Mouse (Mus musculus) liver, embryonic 14.5 days (tissue): ENCODE measurements around the gene Slc43a1. TPM values are rescaled to one million over a fixed set of nuclear protein-coding genes. Genes with fewer than 3 reads are reported as not detected.

ENCODE experiments used
- ATAC-seq: fragments of 200-750 bp; cut with Nextera tagmentation; 2 replicates; pipeline ENCODE4 v1.8.0; 2017; ENCODE audit warnings: moderate number of reproducible peaks, mild to moderate bottlenecking, moderate library complexity; ENCODE audit not compliant: insufficient read depth
- DNase-seq, 3 experiments: peaks; one replicate each; pipeline ENCODE4 v3.0.0-alpha.2; 2012 to 2013; ENCODE audit warnings: low read depth in 3 of 3, low spot score in 3 of 3
- H3K27ac ChIP-seq: fragments of 300-500 bp; sonication (generic); 2 replicates; pipeline ENCODE4 v1.5.1; 2014; ENCODE audit warnings: moderate library complexity, mild to moderate bottlenecking, control low read depth, inconsistent platforms
- H3K27me3 ChIP-seq: fragments of 300-500 bp; sonication (generic); 2 replicates; pipeline ENCODE4 v1.6.1; 2014; ENCODE audit warnings: mild to moderate bottlenecking, low read length, moderate library complexity; ENCODE audit not compliant: control insufficient read depth, insufficient read depth
- H3K36me3 ChIP-seq: fragments of 300-500 bp; sonication (generic); replicated peaks from 2 replicates; pipeline ENCODE4 v1.6.1; 2014; ENCODE audit warnings: low read depth; ENCODE audit not compliant: control insufficient read depth, insufficient read depth
- H3K4me1 ChIP-seq, 2 experiments: fragments of 200-500 bp in 1 of 2; fragments of 300-500 bp in 1 of 2; sonication (generic) in 1 of 2; replicated peaks; 2 replicates each; pipeline ENCODE4 v1.6.1; 2012 to 2014; ENCODE audit warnings: antibody characterized with exemption in 1 of 2, inconsistent platforms in 1 of 2, low read length in 1 of 2; ENCODE audit not compliant: control insufficient read depth in 2 of 2, insufficient read depth in 2 of 2
- H3K4me2 ChIP-seq: fragments of 300-500 bp; sonication (generic); 2 replicates; pipeline ENCODE4 v1.6.1; 2014; ENCODE audit warnings: low read depth, mild to moderate bottlenecking, control low read depth, moderate library complexity
- H3K4me3 ChIP-seq, 2 experiments: fragments of 200-500 bp in 1 of 2; fragments of 300-500 bp in 1 of 2; sonication (generic) in 1 of 2; 2 replicates each; pipeline ENCODE4 v1.5.1; 2012 to 2014; ENCODE audit warnings: low read depth in 2 of 2, low read length in 2 of 2, mild to moderate bottlenecking in 2 of 2, control low read depth in 1 of 2, inconsistent platforms in 1 of 2, moderate library complexity in 1 of 2; ENCODE audit not compliant: insufficient read depth in 1 of 2
- H3K9ac ChIP-seq: fragments of 300-500 bp; sonication (generic); replicated peaks from 2 replicates; pipeline ENCODE4 v1.6.1; 2014; ENCODE audit warnings: mild to moderate bottlenecking, control low read depth, moderate library complexity
- H3K9me3 ChIP-seq: fragments of 300-500 bp; sonication (generic); 2 replicates; pipeline ENCODE4 v1.6.1; 2016; ENCODE audit warnings: low read length, mixed read lengths; ENCODE audit not compliant: control insufficient read depth
- CTCF ChIP-seq: IDR thresholded peaks from 2 replicates; pipeline ENCODE4 v1.5.1; 2016; ENCODE audit warnings: antibody characterized with exemption, low read depth, control low read depth
- EP300 ChIP-seq: IDR thresholded peaks from 2 replicates; pipeline ENCODE4 v1.6.1; 2016; ENCODE audit warnings: antibody characterized with exemption, low read depth
- WGBS: fragments of 180-500 bp; shearing (Covaris S2); extraction: QIAGEN DNeasy Blood & Tissue Kit; methylation state at CpG from one replicate; pipeline ENCODE4 v1.1.7; 2014; ENCODE audit not compliant: insufficient replicate concordance; 5-methylcytosine and 5-hydroxymethylcytosine counted together
- polyA plus RNA-seq, 2 experiments: library from polyadenylated mRNA; depleted of rRNA in 1 of 2; stranded (reverse) in 1 of 2; unstranded in 1 of 2; fragments of >200 nt; fragmentation: Nextera tagmentation in 1 of 2; extraction: Ambion mirVana in 1 of 2; gene quantifications; 2 replicates each; pipeline versions ENCODE4 v1.2.1 to v1.2.3; 2012 to 2014

Slc43a1 gene
- polyA plus RNA-seq, 2 experiments: 144 to 174 TPM

DNA sequence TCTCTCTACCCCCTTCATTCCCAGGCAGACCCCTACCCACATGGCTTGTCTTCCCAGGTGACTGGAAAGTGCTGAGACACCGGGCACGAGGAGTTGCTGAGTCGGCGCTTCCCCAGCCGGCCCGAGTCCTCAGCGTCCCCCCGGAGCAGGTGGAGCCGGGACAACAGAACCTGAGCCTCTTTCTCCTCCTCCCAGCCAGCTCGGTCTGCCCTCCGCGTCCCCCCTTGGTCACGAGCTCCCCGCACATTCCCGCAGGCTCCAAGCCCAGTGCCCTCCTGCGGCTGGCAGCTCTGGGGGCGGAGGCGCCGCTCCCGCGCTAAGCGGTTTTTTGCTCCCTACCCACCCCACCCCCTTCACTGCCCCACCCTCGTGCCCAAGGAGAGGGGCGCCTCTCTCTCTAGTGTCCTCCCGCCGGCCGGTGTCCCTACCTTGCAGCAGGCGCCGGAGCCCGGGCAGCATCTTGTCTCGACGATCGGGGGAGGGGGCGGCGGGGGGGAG, 47.6 kb downstream of the Slc43a1 start, which contains the start of gene Rtn4rl2:
Gene Rtn4rl2, minus strand, starts transcription at position 477 of the 498 bp plus-strand sequence.
- no peaks in the 10 kb centered on the region for H3K36me3 ChIP-seq
- H3K4me3 ChIP-seq: peak within 1 kb of the TSS; percentile 25 to 42
- under 1% methylated on average over 35 of the region's 35 CpGs for WGBS
- TF ChIP-seq CTCF: no peak
- no peak for TF ChIP-seq EP300
- ATAC-seq (no peak), DNase-seq (no peak)
- no peaks in the 10 kb centered on the region for H3K9me3 ChIP-seq
- H3K9ac ChIP-seq: no peak within 1 kb of the TSS
- H3K27ac ChIP-seq: no peak within 1 kb of the TSS
- peaks cover 94% of the 10 kb centered on the region for H3K27me3 ChIP-seq
- peak within 1 kb of the TSS; percentile 53 for H3K4me2 ChIP-seq
- 0 out of 4 replicates have a peak, but pooled peaks cover 0 to 2% of the 10 kb centered on the region in 2 experiments for H3K4me1 ChIP-seq

DNA sequence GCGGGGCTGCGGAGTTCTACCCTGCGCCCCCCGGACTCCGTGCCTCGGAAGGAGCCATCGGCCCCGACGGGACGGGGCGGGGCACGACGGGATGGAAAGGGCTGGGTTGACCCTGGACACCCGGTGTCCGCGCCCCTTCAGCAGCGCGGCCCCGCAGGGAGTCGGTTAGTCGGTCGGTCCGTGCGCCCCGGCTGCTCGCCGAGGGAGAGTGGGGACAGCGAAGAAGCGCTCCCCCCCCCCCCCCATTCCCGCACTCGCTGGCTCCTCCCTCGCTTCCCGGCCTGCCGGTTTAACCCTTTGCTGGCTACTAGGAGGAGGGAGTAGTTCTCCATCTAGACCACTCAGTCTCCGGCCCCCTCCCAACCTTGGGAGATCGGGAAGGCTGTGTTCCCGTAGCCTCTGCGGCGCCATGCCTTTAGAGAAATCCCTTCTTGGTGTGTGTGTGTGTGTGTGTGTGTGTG, 48.2 kb downstream of the Slc43a1 start:
- Histone ChIP-seq H3K27me3 (peaks cover 91% of the 10 kb centered on the region), H3K4me1 (0 out of 4 replicates have a peak, but pooled peaks cover 0 to 2% of the 10 kb centered on the region in 2 experiments), H3K27ac (no peak overlapping the region), H3K9me3 (no peaks in the 10 kb centered on the region), H3K36me3 (no peaks in the 10 kb centered on the region), H3K9ac (no peak overlapping the region), H3K4me2 (peak overlapping the region; percentile 53), H3K4me3 (peak overlapping the region; percentile 25 to 42)
- DNase-seq: no peak
- no peak for ATAC-seq
- TF ChIP-seq EP300 (no peak), CTCF (no peak)
- WGBS: 0% methylated on average over 36 of the region's 39 CpGs

GRCm38 (mm10) chr2:84887411-84888271, 49.0 kb downstream of the Slc43a1 start:
- Histone ChIP-seq H3K4me1 (0 out of 4 replicates have a peak, but pooled peaks cover 0 to 2% of the 10 kb centered on the region in 2 experiments), H3K4me3 (peak overlapping the region; percentile 4 to 42; a peak in 3 of 4 replicates), H3K27me3 (peaks cover 86% of the 10 kb centered on the region), H3K9ac (no peak overlapping the region), H3K36me3 (no peaks in the 10 kb centered on the region), H3K9me3 (no peaks in the 10 kb centered on the region), H3K4me2 (peak overlapping the region; percentile 53), H3K27ac (no peak overlapping the region)
- TF ChIP-seq EP300 (no peak), CTCF (no peak)
- ATAC-seq (0 out of 2 replicates have a peak, but pooled peaks have one; percentile 1), DNase-seq (no peak)
- WGBS: under 1% methylated on average over 58 of the region's 58 CpGs

DNA sequence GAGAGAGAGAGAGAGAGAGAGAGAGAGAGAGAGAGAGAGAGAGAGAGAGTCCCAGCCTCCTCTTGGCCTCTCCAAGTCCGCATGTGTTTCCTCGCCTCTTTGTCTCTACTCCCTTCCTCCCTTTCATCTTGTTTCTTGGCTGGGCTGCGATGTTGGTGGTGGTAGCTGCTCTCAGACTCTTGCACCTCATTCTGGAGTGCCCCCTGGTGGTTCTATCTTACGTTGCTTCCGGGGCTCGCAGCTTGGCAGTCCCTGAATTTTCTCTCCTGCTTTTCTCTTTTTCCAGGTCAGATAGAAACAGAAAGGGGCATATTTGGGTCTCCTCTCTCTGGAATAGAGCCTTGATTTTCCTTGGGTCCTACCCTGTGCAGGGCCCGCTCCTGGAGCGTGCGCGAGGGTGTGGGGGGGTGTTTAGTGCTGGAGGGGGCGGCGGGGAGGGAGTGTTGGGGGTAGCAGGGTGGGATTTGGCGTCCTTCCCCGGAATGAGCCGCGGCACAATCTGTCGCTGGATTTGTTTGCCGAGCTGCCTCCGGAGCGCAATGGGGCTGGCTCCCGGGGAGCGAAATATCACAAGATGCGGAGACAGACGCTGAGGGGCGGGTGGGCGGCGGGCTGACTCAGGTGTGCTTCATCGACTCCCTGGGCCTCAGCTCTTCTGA, 50.1 kb downstream of the Slc43a1 start:
- peak; percentile 45 to 58 (median 51) for DNase-seq
- peaks cover 82% of the 10 kb centered on the region for H3K27me3 ChIP-seq
- peak overlapping the region in 1 of 2 experiments; percentile 23; a peak in 2 of 4 replicates for H3K4me3 ChIP-seq
- H3K9me3 ChIP-seq: no peaks in the 10 kb centered on the region
- H3K4me1 ChIP-seq: 0 out of 4 replicates have a peak, but pooled peaks cover 0 to 2% of the 10 kb centered on the region in 2 experiments
- TF ChIP-seq EP300: no peak
- TF ChIP-seq CTCF: peak; percentile 78
- no peaks in the 10 kb centered on the region for H3K36me3 ChIP-seq
- no peak overlapping the region for H3K9ac ChIP-seq
- ATAC-seq: no peak
- H3K27ac ChIP-seq: no peak overlapping the region
- WGBS: 6% methylated on average over 28 of the region's 28 CpGs
- peak overlapping the region; percentile 26; the same call in 1 of the 2 replicates for H3K4me2 ChIP-seq
